ENCODE assay signal across 9 mouse cellular contexts in the genomic region with DNA sequence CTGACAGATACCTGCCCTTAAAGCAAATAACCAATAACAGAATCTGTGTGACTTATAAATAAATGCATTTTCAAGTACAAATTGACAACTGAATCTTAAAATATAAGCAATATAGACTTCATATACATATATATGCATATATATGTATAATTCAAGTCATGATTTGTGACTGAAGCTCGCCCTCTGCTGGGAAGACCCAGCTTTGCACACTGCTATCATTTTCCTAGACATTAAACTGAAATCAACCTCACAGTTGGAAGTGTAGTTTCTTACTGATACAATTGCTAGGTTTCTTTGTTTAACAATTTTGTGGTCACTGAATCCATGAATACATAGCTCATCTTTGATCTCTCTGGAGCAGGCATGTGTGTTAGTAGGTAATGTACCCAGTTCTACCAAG. TPM values are rescaled to one million over a fixed set of nuclear protein-coding genes. Genes with fewer than 3 reads are reported as not detected.
DNase-seq lines count a peak whose midpoint lies in the region.
"Had no signal": no experiment of that assay in that cellular context is flagged by ENCODE, and none has a peak within 500 bp of the region (broad histone marks: within the 10 kb centered on the region; RNA-seq: fewer than 3 reads in every experiment).

No protein-coding gene starts in this region.

- DNase-seq in adrenal gland, postnatal 14 days: peak; percentile 28
- no peak for DNase-seq in adrenal gland, adult 18-20 months (ENCODE audit: low spot score in 2 of 2)
- DNase-seq in left cerebral cortex, adult 18-20 months (ENCODE audit: low spot score in 2 of 2): peak; percentile 56 to 75
- no peak for DNase-seq in left cerebral cortex, adult 11 months (ENCODE audit: low spot score)
- peak; percentile 53 for DNase-seq in cerebellum, adult 9-10 months
- peak; percentile 23 to 70 for DNase-seq in kidney, postnatal 36 days
- DNase-seq in naive thymus-derived CD4-positive, alpha-beta T cell, adult 2 months (ENCODE audit: low read depth): peak; percentile 78
- DNase-seq in thymus, postnatal 4 days: peak; percentile 78

RNA-seq across cellular contexts. Expression of gene Fbxl13, which starts 4.5 kb away (rescaled TPM):
- total RNA-seq in adrenal gland, postnatal 14 days (2021): 0.11 TPM in 1 of 2 replicates, not detected in the other
- under 1 TPM in 1 of 2 experiments, not detected in 1; 0.20 TPM for total RNA-seq in adrenal gland, adult 18-20 months (2021)
- under 1 TPM; 0.16 to 0.28 TPM for total RNA-seq in left cerebral cortex, adult 18-20 months (2021)
- total RNA-seq: heart, adult 18-20 months had no signal

RNA-seq across cellular contexts. Expression of gene Armc10, which starts 4.7 kb away (rescaled TPM):
- total RNA-seq in adrenal gland, postnatal 14 days (2021): 15.0 and 19.8 TPM in 2 replicates
- 10 to 100 TPM; 11.8 to 17.0 TPM for total RNA-seq in adrenal gland, adult 18-20 months (2021)
- total RNA-seq in left cerebral cortex, adult 18-20 months (2021): 10 to 100 TPM; 22.2 to 24.5 TPM

Comparison
In these comparisons a context has a peak if more than half of its experiments do, and no peak if none do; other contexts are left out.
1. DNase-seq: peak in adrenal gland, postnatal 14 days (single experiment), left cerebral cortex, adult 18-20 months (2 of 2), cerebellum, adult 9-10 months (single experiment), kidney, postnatal 36 days (2 of 2), naive thymus-derived CD4-positive, alpha-beta T cell, adult 2 months (single experiment) and thymus, postnatal 4 days (single experiment); none in adrenal gland, adult 18-20 months (0 of 2) and left cerebral cortex, adult 11 months (single experiment).